Mouse (Mus musculus) pancreas, adult 10 weeks (tissue): Measurements from ENCODE around the gene Lrrc73. TPM values are rescaled to one million over a fixed set of nuclear protein-coding genes. Genes with fewer than 3 reads are reported as not detected.

Experiments used
- polyA plus RNA-seq: library from polyadenylated mRNA; stranded (reverse); fragments of 350-450 nt; fragmentation: Illumina TruSeq; extraction: RNeasy Lipid Tissue Mini Kit (QIAGEN cat#74804); gene quantifications from one replicate; pipeline ENCODE4 v1.2.3, GENCODE M21; 2015; ENCODE audit warnings: low read depth, low replicate concordance; ENCODE audit not compliant: insufficient read depth

Lrrc73 gene
- 3.1 TPM for polyA plus RNA-seq

GRCm38 (mm10) chr17:46253452-46254084 lies at the start of gene Lrrc73:
Gene Lrrc73 (plus strand): TSS chr17:46253531.

DNA sequence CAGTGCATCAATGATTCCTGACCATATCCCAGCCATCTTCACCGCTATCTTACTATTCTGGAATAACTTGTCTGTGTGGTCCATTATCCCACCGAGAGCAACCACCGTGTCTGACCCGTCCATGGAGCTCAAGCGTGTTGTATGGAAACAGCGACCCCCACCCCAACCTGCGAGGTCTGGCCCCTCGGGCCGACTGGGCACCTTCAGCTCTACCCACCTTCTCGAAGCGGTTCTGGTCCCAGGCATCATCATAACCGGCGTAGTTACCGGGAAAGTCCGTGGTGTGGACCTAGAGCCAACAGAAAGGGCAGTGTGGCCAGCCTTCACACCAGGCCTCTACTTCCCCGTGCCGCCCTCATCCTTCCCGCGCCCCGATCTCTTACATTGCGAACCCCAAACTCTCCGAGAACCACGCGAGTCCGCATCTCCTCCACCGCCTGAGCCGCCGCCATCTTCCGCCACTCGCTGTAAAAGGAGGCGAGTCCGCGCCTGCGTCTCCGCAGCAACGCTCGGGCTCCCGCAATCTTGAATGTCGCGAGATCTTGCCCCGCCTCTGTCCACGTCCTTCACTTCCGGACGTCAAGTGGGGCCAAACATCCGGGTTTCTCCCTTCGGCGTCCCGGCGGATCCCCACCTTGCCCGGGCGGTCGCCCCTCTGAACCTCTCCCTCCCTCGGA lies 5.7 kb upstream of the Lrrc73 start, which contains the start of the genes Polr1c and Yipf3:
TSS of gene Polr1c (minus strand) at position 543 of the 677 bp plus-strand sequence.
TSS of gene Yipf3 (plus strand) at position 569 of the 677 bp plus-strand sequence.

DNA sequence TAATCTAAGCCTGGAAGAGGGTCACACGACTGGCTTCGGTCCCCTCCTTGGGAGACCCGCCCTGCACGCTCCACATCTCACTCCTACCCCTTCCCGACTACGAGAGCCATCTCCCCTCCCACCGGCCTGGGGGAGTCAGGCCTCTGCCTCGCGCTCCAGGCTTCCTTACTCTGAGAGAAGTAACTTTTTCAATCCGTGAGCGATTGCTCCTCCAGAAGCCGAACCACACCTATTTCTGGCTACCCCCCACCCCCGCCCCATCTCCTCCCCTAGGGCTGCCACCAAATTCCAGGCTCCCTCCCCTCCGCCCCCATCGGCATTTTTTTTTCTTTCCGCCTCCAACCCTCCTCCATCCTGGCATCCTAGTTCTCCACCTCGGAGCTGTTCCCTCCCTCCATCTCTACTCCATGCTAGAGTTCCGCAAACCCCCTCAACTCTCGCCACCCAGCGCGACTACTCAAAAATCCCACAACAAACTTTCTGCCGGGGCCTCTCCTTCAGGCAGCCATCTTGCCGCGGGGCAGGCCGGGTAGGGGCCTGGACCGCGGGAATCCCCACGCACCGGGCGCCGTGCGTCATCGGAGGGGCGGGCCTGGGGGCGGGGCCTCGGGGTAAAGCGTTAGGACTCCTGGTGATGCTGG lies 29.3 kb downstream of the Lrrc73 start, which contains the start of gene Tjap1:
TSS of gene Tjap1 (minus strand) at position 544 of the 641 bp plus-strand sequence.

DNA sequence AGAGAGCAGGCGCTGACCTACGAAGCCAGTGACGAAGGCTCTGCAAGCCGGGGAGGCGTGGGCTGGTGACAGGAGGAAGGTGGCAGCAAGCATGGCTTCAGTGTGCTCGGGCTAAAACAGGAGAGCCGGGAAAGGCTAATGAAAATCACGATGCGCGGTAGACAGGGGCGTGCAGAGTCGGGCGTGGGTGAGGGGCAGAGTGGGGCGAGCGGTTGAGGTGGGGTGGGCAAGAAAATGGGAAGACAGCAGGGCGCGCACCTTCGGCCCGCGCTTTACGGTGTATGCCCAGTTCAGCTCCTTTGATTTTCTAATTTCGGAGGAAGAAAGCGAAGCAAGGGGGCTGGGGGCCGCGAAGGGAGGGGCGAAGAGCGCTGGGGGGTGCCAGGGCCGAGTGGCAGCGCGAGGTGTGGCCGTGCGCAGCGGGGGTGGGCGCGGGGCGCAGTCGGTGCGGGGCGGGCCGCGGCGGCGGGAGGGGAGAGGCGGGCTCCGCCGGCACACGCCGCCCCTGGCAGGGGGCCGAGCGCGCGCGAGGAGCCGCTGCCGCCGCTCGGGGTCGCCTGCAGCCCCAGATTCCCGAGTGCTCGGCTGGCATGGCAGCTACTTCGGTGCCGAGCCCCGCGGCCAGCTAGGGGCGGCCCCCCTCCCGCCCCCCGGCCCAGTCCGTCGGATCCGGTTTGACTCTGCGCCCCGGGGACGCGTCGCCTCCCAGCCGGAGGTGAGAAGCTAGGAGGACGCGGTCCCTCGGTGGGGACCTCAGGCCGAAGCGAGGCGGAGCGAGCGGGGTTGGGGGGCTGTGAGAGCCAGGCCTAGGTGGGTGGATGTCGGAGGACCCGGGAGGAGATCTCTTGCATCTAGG lies 44.3 kb downstream of the Lrrc73 start, which contains the start of gene Dlk2:
TSS of gene Dlk2 (plus strand) at position 58 of the 856 bp plus-strand sequence.

Other genes with a start within 250 kb of the Lrrc73 start
- 87.9 TPM for gene Vegfa, start 221.2 kb upstream of the Lrrc73 start, polyA plus RNA-seq
- 27.5 TPM for gene Mrps18a, start 142.5 kb upstream of the Lrrc73 start, polyA plus RNA-seq
- gene Rsph9, start 109.3 kb upstream of the Lrrc73 start, polyA plus RNA-seq: 4.6 TPM
- gene Mad2l1bp, start 100.0 kb upstream of the Lrrc73 start, polyA plus RNA-seq: 3.8 TPM
- gene Gtpbp2, start 92.5 kb upstream of the Lrrc73 start, polyA plus RNA-seq: 40.3 TPM
- gene Polh, start 50.9 kb upstream of the Lrrc73 start, polyA plus RNA-seq: 1.7 TPM
- 7.0 TPM for gene Xpo5, start 50.7 kb upstream of the Lrrc73 start, polyA plus RNA-seq
- gene Polr1c, start 5.5 kb upstream of the Lrrc73 start, polyA plus RNA-seq: 10.2 TPM
- gene Yipf3, start 5.5 kb upstream of the Lrrc73 start, polyA plus RNA-seq: 50.0 TPM
- 8.6 TPM for gene Tjap1, start 29.5 kb downstream of the Lrrc73 start, polyA plus RNA-seq
- not detected for gene Dlk2, start 43.9 kb downstream of the Lrrc73 start, polyA plus RNA-seq
- 6.2 TPM for gene Abcc10, start 74.8 kb downstream of the Lrrc73 start, polyA plus RNA-seq
- 4.7 TPM for gene Zfp318, start 130.2 kb downstream of the Lrrc73 start, polyA plus RNA-seq
- gene Crip3, start 175.4 kb downstream of the Lrrc73 start, polyA plus RNA-seq: 1.3 TPM
- not detected for gene Slc22a7, start 184.9 kb downstream of the Lrrc73 start, polyA plus RNA-seq
- gene Ttbk1, start 234.1 kb downstream of the Lrrc73 start, polyA plus RNA-seq: not detected
- gene Dnph1, start 243.2 kb downstream of the Lrrc73 start, polyA plus RNA-seq: 1.7 TPM